Mouse (Mus musculus): Measurements from ENCODE around the gene 6030452D12Rik.

6030452D12Rik gene

DNA sequence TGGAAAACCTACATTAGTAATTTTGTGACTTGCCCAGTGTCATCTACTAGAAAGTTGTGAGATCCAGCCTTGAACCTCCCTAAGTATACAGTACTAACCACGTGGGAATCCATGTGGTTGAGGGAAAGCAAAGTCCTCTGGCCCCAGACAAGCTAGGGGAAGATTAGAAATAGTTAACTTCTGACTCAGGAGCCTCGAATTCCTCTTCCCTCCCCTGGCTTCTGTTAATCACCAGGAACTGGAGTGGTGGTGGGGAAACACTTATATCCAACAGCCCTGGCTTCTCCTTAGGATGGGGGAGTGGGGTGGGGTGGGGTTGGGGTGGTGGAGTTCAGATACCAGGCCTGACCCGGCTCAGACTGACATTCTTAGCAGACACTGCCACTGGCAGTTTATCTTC, 18.4 kb downstream of the 6030452D12Rik start:
- no peak for DNase-seq

DNA sequence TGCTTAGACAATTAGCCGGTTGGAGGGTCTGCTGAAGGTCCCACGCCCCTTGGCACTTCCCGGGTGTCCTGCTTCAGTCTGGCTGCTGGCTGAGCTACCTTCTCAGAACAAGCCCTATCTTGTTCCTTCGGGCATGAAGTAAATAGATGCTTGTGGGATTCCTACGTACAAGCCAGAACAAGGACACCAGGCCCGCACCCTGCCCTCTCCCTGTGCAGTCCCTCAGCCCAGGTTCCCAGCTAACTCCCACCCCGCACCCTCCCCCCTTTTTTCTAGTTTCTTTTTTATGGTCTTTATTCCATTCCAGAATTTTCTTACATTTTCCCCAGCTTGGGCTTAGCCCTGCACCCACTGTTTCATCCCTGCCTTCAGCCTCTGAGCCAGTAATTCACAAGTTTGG, 20.3 kb downstream of the 6030452D12Rik start:
- no peak for DNase-seq

DNA sequence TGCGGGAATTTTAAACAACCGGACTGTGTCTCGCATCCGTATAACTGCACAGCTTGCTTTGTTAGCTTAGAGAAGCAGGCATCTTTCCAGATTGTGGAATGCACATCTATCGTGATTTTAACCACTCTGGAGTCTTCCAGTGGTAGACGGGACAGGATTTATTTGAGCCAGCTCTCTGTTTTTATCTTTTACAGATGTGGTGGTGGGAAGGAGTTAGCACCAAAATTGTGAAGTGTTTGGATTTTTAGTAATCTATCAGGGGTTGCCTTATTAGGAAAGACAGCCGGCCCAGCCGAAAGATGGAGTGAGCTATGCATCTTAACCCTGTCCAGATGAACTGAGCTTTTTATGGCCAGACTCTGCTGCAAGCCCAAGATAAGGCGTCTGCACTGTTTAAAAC, 21.5 kb downstream of the 6030452D12Rik start:
- peak in 1 of 2 experiments; percentile 50 for DNase-seq

DNA sequence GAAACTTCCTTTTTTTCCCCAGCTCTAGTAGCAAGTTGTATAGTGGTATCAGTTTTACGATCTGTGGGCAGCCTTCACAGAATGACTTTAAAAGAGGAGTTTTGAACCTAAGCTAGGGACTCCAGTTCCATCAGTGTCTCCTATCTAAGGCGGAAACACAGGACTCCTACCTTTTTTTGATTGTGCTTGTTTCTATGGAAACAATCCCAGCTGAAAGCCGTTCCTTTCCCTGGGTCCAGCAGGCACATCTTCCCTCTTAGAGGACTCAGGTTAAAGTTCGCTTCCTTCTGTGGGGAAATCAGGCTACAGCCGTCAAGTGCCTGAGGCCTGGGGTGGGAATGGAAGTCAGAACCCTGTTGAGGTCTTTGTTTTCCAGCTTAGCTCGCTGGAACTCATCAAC, 26.4 kb downstream of the 6030452D12Rik start:
- no peak for DNase-seq

DNA sequence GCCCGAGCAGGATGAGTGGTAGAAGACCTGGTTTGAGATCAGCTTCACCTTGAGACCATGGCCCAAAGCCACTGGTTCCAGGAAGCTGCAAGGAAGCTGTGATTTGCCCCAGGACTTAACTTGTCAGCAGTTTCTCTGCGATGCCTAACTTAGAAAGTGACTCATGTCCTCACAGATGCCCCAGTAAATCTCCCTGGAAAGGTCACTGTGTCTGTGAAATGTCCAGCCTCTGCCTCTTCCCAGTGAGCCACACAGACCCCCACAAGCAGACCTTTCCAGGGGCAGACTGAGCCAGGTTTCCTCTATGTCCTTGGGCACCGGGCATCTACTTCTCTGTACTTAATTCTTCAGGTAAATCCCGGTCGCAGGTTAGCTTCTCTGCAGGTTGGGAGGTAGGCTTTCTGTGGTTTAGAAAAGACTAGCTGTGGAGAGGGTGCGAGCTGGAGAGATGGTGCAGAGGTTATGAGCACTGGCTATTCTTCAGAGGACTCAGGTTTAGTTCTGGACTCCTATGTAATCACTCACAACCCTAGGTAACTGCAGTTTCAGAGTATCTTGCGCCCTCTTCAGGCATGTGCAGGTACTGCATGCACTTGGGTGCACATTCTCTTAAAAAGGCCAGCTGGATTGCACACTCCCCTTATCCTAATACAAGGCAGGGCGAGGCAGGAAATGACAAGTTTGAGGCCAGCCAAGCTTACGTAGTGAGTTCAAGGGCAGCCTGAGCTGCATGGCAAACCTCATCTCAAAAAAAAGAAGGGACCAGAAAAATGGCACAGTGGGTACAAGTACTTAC, 27.1 kb downstream of the 6030452D12Rik start:
- DNase-seq: peak in 1 of 2 experiments; percentile 40

DNA sequence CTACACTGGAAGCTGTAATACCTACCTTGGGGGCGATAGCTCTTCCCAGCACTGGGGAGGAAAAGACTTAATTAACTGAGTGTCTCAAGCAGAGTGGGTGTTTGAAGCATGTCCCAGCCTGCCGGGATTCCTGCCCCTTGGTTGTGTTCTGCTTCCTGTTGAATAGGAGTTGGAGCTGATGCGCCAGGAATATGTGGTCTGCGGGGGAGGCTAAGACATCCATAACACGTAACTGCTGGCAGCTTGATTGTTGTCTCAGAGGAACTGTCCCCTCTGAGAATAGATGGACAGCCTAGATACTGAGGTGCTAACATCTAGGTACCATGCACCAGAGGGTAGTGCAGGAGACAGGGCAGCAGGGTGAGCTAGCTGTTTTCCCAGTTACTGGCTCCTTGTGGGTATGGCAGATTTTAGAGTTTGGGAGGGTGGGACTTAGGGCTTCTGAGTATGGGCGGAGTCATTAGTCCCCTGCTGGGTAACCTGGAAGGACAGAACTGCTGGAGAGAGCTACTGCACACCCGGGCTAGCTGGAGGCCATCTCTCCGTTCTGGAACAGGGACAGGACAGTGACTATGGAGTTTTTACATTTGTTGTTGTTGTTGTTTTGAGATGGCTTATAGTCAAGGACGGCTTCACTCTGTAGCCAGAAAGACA, 28.4 kb downstream of the 6030452D12Rik start:
- no peak for DNase-seq

DNA sequence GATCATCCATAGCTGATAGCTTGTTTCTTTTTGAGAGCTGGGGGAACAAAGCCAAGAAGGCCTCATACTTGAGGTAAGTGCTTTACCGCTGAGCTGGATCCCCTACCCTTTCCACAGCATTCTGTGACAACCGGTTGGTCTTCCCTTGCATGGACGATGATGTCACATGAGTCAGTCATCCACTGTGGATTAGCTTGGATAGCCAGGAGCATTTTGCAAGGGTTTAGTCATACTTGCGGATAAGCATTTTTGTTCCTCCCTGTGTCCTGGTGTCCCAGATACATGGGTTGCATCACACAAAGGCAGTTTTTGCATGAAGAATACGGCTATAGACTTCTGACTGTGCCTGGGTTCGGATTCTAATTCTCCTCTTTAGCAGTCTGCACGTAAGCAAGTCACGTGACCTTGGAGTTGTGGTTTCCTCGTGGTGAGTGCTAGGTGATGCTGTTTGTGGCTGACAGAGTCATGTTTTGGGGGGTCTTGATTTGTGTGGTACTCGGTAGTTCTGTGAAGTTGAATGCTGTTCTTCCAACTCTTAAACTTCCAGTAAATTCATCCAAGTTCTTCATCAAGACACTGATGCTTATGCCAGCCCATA, 29.7 kb downstream of the 6030452D12Rik start:
- DNase-seq: no peak

DNA sequence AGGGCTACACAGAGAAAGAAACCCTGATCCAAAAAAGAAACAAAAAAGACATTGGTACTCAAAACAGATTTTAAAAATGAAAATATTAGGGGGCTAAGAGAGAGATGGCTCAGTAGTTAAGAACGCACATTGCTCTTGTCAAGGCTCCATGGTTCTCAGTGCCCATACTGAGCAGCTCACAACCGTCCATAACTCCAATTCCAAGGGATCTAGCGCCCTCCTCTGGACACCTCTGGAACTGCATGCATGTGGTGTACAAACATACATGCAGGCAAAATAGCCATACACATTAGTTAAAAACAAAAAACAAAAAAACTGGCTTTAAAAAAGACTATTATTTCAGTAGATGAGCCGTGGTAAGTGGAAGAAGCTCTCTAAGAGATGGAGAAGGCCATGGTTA, 30.2 kb downstream of the 6030452D12Rik start:
- peak; percentile 41 to 45 for DNase-seq

DNA sequence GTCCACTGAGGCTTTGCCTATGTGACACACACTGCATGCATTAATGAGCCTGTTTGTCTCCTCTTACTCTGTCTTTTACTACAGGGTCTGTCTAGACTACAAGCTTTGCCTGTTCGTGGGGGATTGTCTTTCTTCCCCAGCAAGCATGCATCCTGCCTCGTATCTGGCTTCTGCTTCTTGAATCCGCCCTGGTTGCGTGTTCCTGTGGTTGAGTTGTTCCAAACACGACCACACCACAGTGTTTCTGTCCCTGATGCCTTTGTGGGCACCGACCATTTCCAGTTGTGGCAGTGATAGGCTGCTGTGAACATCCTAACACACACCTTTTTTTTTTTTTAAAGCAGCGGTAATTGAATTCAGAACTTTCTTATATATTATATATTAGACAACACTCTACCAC, 33.4 kb downstream of the 6030452D12Rik start:
- DNase-seq: no peak

DNA sequence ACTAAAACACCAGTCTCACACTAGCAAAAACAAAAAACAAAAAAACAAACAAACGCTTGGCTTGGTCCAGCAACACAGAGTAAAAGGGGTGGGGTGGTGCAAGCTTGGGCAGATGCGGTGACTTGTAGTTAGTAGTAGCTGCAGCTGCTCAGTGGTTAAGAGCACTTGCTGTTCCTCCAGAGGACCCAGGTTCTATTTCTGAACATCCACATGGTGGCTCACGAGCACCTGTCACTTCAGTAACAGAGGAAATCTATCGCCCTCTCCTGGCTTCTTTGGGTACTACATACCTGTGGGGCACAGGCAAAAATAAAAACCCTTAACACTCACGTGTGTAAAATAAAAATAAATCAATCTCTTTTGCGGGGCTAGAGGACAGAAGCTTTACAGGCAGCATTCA, 34.1 kb downstream of the 6030452D12Rik start:
- DNase-seq: peak; percentile 65 to 75

DNA sequence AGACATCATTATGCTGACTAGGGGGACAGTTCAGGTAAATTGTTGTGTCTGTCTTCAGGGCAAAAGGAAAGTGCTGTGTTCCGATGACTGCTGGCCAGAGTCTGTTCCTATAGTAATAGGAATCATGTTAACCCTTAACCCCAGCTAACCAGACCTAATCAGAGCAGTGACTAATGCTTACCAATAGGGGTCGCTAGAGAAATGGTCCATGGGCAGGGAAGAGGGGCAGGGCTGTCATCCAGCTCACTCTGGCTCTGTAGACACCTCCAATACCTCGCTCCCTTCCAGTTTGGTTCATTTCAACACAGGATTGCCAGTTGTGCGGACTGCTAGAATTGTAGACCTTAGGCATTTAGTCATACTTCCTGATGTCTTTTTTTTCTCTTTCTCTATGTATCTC, 35.1 kb downstream of the 6030452D12Rik start:
- no peak for DNase-seq

DNA sequence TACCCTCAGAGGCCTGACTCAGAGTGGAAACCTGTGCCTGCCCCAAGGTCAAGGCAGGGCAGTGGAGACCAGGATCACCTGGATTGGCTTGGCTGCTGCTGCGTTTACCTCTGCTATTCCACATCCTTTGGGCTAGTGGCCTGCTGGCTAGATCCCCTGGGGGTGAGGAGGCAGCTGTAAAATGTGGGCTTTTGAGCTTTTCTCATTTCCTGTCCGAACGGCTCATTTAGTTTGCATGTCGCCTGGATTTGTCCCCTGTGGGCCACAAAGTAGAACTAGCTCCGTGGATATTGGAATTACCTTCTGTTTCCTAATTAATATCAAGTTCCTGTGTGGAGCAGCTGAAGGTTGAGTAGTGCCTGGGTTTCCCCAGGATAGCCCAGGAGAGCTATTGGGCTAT, 38.9 kb downstream of the 6030452D12Rik start:
- no peak for DNase-seq

DNA sequence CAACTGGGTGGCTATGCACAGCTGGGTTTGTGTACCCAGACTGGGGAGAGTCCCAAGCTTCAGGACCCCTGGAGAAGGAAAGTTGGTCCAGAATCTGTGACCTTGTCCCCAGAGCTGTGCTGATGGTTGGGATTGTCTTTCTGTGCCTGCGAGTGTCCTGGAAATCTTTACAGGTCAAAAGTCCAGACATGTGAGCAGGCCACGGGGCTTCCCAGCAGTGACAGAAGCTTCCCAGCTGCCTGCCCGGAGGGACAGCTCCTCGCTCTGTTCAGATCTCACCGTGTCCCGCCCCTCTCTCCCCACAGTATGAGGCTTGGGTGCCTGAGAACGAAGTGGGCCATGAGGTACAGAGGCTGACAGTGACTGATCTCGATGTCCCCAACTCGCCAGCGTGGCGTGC, 40.7 kb downstream of the 6030452D12Rik start:
- DNase-seq: no peak

DNA sequence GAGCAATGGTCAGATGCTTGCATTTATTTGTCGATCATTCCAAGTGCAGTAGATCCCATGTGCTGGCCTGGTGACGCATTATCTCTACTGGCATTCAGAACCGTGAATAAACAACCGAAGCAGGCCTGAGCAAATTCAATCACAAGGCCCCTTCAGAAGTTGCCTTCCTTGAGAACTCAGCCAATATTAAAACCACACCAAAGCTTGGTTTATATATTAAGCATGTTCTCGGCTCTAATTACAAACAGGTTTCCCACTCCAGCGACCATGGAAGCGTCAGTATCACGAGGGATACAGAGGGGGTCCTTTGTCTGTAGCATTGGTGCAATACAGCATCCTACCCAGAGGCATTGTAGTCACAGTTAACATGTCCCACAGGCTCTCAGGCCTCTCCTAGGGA, 42.7 kb downstream of the 6030452D12Rik start:
- no peak for DNase-seq

DNA sequence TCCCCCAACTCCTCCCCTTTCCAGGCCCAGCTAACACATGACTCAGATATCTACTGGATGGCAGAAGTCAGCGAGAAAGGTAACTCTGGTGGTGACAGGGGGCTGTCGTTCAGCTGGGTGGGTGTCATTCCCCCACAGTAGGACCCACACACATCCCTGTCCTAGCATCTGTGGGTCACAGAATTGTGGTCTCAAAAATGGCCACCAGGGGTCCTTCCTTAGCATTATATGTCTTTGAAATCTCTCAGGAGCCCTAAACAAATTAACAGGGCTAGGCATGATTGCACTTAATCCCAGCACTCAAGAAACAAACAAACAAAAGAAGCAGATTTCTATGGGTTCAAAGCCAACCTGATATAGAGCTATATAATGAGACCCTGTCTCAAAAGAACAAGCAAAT, 44.8 kb downstream of the 6030452D12Rik start:
- no peak for DNase-seq

DNA sequence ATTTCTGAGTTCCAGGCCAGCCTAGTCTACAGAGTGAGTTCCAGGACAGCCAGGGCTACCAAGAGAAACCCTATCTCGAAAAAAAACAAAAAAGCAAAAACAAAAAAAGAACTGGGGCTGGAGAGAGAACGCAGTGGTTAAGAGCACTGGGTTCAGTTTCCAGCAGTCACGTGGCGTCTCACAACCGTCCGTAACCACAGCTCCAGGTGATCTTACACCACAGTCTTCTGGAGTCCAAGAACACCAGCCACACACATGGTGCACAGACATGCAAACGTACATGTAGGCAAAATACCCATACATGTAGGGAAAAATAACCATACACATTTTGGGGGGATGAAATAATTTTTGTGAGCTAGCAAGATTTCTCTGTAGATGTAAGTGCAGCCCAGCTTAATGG, 46.4 kb downstream of the 6030452D12Rik start:
- no peak for DNase-seq

DNA sequence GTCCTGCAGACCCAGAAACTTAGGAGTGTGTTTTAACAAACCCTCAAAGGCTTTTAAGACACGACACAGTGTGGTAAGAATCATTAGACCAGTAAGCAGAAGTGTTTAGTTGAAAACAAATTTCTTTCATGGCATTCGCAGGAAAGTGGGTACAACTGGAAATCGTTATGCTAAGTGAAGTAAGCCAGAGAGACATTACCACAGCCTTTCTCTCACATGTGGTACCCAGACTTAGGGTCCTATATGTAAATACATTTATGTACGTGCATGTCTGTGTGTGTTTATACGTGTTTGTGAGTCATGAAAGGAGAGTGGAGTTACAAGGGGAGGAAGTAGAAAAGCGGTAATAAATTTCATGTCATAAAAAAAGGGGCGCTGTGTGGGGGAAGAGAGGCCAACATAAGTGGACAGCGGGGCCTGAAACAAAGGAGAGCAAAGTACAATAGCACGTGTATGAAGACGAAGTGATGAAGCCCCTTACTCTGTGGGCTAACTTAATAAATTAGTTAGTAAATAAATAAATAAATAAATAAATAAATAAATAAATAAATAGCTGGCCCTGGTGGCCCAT, 48.1 kb downstream of the 6030452D12Rik start:
- DNase-seq: no peak

DNA sequence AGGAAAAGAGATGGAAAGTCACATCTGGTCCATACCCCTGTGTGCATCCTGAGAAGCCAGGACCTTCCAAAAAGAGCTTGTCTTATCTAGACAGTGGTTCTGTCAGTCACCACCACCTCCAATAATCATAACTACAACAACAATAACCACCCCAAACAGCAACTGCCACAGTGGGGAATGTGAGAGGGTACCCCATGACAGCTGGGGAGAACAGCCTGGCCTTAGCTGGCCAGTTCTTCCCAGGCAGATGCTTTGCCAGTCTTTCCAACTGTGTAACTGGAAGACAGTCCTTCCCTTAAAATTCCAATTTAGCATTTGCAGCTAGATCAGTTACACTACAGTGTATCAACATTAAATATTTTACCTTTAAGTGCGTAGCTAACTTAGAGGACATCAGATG, 50.6 kb downstream of the 6030452D12Rik start:
- no peak for DNase-seq

DNA sequence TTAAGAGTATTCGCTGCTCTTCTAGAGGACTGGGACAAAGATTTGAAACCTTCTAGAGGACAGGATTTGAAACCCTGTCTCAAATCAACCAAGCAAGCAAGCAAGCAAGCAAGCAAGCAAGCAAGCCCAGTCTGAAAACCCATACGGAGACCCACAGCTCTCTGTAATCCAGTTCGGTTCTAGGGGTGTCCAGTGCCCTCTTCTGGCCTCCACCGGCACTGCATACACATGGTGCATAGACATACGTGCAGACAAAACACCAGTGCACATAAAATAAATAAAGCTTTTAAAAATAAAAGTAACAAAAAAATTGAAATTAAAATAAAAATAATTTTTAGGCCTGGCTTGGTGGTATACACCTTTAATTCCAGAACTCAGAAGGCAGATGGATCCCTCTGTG, 53.7 kb downstream of the 6030452D12Rik start:
- no peak for DNase-seq

DNA sequence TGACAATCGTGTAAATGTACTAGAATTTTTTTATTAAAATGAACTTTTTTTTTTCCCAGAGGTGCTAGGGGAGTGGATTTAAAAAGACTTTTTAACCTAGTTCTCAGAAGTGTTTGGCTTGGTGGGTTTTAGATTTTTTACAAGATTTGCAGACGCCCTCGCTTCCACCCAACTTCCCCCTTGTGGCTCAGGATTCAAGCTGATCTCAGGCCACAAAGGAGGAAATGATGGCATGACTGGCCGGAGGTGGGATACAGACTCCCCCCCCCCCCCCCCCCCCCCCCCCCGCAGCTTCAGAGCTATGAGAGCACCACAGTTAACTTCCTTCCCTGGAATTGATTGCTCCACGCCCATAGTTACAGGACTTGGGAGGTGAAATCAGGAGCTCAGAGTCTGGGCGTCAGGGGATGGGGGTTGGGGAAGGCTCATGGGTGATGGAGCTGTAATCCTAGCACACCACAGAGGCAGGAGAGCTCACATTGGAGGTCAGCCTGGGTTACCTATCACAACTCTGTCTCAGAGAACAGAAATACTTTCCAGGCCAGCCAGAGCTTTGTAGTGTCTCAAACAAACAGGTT, 55.8 kb downstream of the 6030452D12Rik start:
- DNase-seq: no peak

Data from kidney, postnatal 4 days (tissue).